Mouse (Mus musculus): ENCODE measurements at regions not wholly inside any gene's neighbourhood (a gene's known extent, or its start where the extent isn't known, plus 50 kb on each side); places are given as distances from the start of the nearest gene placed in this dataset.
"Not testable (repeated sequence)": the region's sequence is repeated elsewhere in the genome, so short reads cannot be mapped to it uniquely, and the experiment has no call there.

- DNase-seq (ENCODE audit: low read depth, low spot score) = no peak
Measured at GRCm38 (mm10) chr10:110840864-110841263, 78.7 kb upstream of the Csrp2 start.

- DNase-seq (ENCODE audit: low read depth, low spot score) = no peak
Measured at GRCm38 (mm10) chr10:110841670-110842069, 77.9 kb upstream of the Csrp2 start.

GRCm38 (mm10) chr10:110854663-110855163 is 64.9 kb upstream of the Csrp2 start:
- DNase-seq (ENCODE audit: low read depth, low spot score) = not testable (repeated sequence)

- DNase-seq (ENCODE audit: low read depth, low spot score) = peak; percentile 52
Measured at GRCm38 (mm10) chr10:110855645-110856383, 63.8 kb upstream of the Csrp2 start.

- no peak for DNase-seq (ENCODE audit: low read depth, low spot score)
Measured at GRCm38 (mm10) chr10:110857320-110858097, 62.1 kb upstream of the Csrp2 start.

GRCm38 (mm10) chr10:110858098-110858360 is 61.6 kb upstream of the Csrp2 start:
- DNase-seq (ENCODE audit: low read depth, low spot score) = no peak

- DNase-seq (ENCODE audit: low read depth, low spot score) = no peak
Measured at GRCm38 (mm10) chr10:110858407-110858920, 61.1 kb upstream of the Csrp2 start.

GRCm38 (mm10) chr10:110859307-110859706 is 60.3 kb upstream of the Csrp2 start:
- DNase-seq (ENCODE audit: low read depth, low spot score) = no peak

All from WW6 (cell line).